Mouse (Mus musculus): ENCODE measurements around the gene Sumo1.
"Not testable (repeated sequence)": the region's sequence is repeated elsewhere in the genome, so short reads cannot be mapped to it uniquely, and the experiment has no call there.

The Sumo1 gene

GRCm38 (mm10) chr1:59636349-59636748 is 34.3 kb downstream of the Sumo1 start:
- DNase-seq (ENCODE audit: low read depth, low spot score), result no peak

DNA sequence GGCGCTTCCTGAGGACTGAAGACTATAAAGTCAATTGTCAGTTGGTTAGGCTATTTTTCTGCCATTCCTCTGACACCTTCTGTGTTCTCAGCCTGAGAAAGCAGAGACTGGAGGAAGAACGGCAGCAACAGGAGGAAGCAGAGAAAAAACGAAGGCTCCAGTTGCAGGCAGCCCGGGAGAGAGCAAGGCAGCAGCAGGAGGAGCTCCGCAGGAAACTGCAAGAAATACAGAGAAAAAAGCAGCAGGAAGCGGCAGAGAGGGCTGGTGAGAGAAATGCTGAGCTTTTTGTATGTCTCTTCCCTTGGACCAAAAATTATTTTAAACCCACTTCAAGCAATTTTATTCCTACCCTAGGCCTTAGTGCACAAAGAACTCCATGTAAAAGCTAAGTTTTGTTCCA is 37.6 kb downstream of the Sumo1 start:
- peak; percentile 20 for DNase-seq (ENCODE audit: low read depth, low spot score)

DNA sequence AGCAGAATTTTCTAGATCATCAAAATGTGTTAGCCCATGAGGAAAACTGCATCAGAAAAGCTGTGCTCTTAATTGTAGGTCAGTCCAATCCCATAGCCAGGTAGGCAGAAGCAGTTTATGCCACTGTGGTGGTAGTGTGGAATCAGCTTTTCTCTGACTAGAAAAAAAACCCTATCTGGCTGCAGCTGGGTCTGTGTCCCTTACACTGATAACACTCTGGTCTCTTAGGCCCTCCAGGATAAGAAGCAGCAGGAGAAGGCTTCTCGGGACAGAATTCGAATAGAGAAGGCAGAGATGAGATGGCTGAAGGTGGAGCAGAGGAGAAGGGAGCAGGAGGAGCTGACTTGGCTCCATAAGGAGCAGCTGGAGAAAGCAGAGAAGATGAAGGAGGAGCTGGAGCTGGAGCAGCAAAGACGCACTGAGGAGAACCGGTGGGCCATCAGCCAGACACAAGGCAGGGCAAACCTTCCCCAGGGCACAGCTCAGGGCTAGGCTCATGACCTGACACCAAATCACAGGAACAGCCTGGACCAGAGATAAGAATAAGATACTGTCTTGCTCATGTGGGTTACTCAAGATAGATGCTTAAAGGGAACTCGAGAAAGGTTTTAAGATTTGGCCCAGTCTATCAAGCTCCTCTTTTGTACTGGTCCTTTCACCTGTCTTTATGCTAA is 38.5 kb downstream of the Sumo1 start:
- DNase-seq (ENCODE audit: low read depth, low spot score), result no peak

- DNase-seq (ENCODE audit: low read depth, low spot score), result not testable (repeated sequence)
Measured at GRCm38 (mm10) chr1:59630356-59630755, 40.3 kb downstream of the Sumo1 start.

DNA sequence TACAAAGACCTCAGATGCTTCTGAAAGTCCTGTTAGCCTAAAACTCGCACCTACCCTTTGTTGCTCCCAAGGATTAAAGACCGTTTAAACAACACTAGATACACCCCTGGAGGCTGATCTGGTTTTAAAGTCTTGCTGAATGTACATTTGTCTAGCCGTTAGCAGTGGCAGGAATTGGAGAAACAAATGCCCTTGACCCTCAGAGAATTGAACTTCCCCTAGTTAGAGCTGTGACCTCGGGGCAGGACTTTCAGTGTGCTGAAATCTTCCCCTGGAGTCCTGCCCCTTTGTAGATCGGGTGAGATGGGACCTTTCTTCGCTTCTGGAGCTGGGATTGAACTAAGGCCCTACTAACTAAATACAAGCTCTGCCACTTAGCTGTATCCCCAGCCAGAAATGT is 41.4 kb downstream of the Sumo1 start:
- DNase-seq (ENCODE audit: low read depth, low spot score), result no peak

DNA sequence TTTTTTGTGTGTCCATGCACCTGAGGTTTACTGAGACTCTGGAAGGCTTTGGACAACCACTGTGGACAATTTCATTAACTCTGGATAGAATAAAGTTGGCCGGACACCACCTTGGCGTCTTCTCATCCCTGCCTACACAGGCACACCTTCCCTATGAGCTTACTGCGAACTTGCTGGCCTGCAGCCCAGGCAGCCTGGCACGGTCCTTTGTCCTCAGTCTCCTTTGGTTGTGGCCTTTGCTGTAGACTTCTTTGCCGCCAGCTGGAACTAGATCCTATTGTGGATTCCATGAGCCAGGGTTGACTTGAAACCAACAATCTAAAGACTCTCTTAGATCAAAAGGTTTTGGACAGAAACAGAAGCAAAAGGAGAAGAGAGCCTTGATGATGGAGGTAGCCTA is 45.2 kb downstream of the Sumo1 start:
- DNase-seq (ENCODE audit: low read depth, low spot score), result peak; percentile 92

DNA sequence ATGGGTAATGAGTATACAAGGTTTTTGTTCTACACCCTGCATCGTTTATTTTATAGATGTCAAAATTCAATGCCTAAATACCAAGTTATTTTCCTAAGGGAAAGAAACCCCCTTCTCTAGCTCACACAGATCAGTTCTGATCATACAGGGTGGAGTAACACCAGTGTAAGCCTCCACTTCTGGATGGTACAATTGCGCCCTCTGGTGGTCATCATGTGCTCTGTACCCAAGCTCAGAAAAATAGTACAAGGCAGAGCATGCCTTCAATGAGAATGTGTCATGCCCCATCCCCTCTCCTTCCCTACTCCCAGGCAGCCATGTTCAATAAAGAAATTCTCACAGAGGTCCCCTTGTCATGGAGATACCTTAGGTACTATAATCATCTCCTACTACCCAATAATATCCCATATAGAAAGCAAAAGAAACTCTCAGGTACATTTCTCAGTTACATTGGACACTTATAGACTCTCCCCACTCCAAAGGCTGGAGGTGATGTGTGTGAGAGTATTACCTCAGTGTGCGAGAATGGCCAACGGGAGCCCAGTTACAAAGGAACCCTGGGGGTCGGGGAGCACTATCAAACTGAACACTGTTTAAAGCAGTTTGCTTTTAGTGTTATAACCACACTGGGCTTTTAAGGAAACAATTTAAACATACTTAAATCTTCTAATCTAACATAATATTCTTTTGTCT is 47.2 kb downstream of the Sumo1 start:
- peak; percentile 94 for DNase-seq (ENCODE audit: low read depth, low spot score)

DNA sequence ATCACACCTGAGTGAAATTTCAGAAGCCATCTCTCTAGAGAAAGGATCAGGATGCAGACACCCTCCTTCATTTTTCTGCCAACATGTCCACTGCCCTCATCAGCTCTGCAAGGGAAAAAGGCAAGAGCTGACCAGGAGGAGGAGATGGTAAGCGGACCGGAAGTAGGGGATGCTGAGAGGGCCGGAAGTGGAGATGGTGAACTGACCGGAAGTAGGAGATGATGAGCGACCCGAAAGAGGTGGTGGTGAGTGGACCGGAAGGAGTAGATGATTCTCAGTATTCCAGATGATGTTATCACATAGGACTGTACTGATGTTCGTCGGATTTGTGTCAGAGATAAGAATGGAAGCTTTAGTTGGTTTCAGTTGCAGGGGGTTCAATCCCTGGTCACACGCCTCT is 51.4 kb downstream of the Sumo1 start:
- DNase-seq (ENCODE audit: low read depth, low spot score), result no peak

GRCm38 (mm10) chr1:59615021-59615420 is 55.6 kb downstream of the Sumo1 start:
- DNase-seq (ENCODE audit: low read depth, low spot score), result no peak

DNA sequence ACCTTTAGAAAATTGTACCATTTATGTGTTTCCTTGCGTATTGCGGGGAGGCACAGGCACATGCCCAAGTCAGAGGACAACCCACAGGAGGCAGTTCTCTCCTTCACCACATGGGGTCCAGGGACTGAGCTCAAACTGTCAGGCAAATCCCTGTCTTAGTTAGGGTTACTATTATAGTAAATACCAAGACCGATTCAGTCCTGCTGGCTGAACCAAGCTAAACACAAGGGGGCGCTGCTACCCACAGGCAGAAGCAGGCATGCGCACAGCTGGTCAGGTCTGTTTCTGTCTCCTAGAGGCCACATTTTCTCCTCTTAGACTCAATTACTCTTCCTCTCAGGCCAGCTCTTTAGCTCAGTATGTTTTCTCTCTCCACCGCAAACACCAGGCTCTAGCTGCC is 56.8 kb downstream of the Sumo1 start:
- peak; percentile 43 for DNase-seq (ENCODE audit: low read depth, low spot score)

DNA sequence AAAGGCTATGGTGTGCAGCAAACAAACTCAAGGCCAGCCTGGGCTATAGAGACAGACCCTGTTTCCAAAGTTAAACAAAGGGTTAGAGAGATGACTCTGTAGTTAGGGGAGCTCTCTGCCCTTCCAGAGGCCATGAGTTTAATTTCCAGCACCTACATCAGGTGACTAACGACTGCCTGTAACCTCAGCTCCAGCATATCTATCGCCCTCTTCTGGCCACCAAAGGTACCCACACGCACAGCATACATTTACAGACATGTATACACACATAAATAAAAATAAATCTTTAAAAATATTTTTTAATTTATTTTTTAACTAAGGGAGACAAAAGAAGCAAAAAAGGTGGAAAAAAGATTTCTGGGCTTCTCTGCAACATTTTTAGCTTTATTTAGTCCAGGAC is 59.7 kb downstream of the Sumo1 start:
- no peak for DNase-seq (ENCODE audit: low read depth, low spot score)

DNA sequence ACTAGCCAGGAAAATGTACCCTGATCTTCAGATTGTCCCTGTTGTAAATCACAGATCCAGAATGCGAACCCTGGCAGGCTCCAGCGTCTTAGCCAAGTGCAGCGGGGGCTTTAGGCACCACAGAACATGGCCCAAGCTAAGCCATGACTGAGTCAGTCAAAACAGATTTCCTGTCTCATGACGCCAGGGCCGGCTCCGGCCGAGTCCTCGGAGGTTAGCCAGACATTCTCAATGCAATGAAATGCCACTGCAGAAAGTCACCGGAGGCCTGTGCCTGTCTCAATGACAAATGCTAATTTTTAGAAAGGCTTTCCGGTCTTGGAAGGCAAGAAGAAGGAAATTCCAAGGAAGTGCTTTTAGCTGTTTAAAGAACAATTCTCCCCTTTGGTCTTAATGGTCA is 60.7 kb downstream of the Sumo1 start:
- DNase-seq (ENCODE audit: low read depth, low spot score), result no peak

- DNase-seq (ENCODE audit: low read depth, low spot score), result no peak
Measured at GRCm38 (mm10) chr1:59609458-59609857, 61.2 kb downstream of the Sumo1 start.

GRCm38 (mm10) chr1:59608920-59609319 is 61.7 kb downstream of the Sumo1 start:
- DNase-seq (ENCODE audit: low read depth, low spot score), result no peak

- no peak for DNase-seq (ENCODE audit: low read depth, low spot score)
Measured at GRCm38 (mm10) chr1:59608125-59608762, 62.4 kb downstream of the Sumo1 start.

DNA sequence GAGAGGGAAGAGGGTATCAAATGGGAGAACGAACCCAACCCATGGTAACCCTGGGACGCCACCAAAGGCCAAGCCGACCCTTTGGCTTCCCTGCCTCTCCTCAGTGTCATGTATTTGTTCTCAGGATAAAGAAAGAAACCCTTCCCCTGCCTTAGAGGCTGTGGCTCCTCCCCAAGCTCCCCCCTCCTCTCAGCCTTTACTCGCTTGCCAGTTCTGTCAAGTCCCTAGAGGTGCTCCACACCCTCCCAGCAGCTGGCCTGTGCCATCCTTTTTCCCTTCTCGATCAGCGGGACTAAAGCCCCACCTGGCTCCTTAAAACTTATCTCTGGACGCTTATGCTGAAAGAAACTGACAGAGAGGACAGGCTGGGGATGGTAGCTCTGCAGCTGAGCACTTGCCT is 63.6 kb downstream of the Sumo1 start:
- no peak for DNase-seq (ENCODE audit: low read depth, low spot score)

DNA sequence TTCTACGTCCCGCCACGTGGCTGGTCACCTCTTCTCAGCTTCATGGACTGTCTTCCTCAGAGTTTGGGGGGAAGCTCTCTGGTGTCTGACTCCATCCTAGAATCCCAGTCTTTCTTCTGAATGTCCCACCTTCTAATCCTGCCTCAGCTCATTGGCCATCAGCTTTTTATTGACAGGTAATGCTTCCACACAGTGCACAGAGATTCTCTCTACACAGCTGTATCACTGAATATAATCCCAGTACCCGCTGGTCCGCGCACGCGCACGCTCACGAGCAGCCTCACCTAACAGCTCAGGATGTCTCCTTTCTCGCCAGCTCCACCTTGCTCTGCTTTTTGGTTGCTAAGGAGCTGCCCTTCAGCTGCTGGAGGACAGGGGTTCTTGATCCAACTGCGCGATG is 64.2 kb downstream of the Sumo1 start:
- DNase-seq (ENCODE audit: low read depth, low spot score), result no peak

DNA sequence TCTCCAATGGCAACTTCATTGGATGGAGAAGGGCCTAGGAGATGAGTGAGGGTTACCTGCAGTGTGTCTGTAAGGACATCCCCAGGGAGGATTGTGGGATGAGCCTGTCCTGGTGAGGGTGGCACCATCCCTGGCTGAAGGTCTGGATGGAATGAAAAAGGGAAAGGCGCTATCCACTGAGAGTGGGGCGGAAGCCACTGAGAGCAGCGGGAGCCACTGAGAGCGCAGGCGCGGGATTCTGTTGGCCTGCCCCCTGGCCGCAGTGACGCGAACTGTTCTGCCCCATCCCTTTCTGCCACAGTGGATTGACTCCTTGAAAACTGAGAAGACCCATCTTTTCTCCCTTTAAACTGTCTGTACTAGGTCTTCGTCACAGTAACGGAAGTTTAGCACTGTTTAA is 66.7 kb downstream of the Sumo1 start:
- no peak for DNase-seq (ENCODE audit: low read depth, low spot score)

DNA sequence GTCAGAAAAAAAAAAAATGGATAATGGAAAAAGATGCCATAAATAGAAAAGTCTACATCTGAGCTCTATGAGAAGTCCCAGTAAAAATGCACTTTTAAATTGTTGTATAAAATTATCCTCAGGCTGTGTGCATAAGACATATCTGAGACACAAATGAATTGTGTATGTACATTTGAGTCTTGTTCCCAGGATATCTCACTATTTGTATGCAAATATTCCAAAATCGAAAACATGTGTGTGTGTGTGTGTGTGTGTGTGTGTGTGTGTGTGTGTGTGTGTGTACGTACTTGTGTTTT is 67.3 kb downstream of the Sumo1 start:
- no peak for DNase-seq (ENCODE audit: low read depth, low spot score)

GRCm38 (mm10) chr1:59602531-59603416 is 67.9 kb downstream of the Sumo1 start:
- peak; percentile 90 for DNase-seq (ENCODE audit: low read depth, low spot score)

DNA sequence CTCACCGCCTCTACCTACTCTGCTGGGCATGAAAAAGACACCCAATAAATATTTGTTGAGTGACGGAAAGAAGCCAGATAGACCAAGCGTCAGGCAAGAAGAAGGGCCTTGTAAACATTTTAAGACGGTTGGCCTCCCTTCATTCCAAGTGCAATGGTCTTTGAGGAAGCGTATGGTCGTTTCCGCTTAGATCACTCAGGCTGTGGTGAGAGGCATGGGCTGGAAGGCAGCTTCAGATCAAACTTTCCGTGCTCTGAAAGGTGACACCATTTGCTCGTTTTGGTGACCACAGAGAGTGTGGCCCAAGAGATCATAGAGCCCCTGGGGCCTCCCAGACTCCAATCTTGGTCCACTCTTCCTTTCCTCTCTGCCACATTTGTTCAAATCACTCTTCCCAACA is 75.0 kb downstream of the Sumo1 start:
- no peak for DNase-seq (ENCODE audit: low read depth, low spot score)

DNA sequence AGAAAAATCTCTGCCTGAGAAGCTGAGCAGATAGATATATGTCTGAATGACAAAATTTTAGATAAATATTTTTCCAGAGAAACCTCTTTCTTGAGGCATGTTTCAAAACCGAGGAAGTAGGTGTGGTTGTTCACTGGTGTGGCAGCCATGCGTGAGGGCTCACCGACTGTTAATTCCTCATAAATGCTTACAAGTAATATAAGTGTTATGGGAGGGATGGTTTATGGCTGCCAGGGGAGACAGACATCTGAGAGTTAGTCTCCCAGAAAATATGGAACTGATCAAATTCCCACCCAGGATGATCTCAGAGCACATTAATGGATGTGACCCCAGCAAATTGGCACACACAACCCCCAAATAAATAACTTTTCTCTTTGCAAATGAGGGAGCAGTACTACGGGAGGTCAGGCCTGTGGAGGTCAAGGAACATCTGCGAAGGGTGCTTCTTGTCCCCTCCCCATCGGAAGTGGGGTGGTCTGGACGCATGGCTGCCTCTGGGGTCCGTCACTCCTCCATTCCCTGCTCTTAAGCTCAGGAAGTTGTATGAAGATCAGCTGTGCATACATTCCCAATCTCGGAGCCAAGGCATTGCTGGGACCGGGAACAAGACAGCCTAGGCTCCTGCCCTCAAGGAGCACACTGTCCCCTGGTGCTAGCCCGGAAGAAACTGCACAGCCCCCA is 75.9 kb downstream of the Sumo1 start:
- DNase-seq (ENCODE audit: low read depth, low spot score), result no peak
